Mouse (Mus musculus) T-cell, adult 66 days (primary cell): Measurements from ENCODE around the gene Desi2. TPM values are rescaled to one million over a fixed set of nuclear protein-coding genes. Genes with fewer than 3 reads are reported as not detected.

Experiments
- total RNA-seq, 2 experiments: library from RNA; stranded (reverse); gene quantifications; 3 replicates in 1 of 2; 4 replicates in 1 of 2; pipeline ENCODE4 v1.2.4; 2023

Gene Desi2
- total RNA-seq, result 10 to 100 TPM; 22.5 to 26.4 TPM

DNA sequence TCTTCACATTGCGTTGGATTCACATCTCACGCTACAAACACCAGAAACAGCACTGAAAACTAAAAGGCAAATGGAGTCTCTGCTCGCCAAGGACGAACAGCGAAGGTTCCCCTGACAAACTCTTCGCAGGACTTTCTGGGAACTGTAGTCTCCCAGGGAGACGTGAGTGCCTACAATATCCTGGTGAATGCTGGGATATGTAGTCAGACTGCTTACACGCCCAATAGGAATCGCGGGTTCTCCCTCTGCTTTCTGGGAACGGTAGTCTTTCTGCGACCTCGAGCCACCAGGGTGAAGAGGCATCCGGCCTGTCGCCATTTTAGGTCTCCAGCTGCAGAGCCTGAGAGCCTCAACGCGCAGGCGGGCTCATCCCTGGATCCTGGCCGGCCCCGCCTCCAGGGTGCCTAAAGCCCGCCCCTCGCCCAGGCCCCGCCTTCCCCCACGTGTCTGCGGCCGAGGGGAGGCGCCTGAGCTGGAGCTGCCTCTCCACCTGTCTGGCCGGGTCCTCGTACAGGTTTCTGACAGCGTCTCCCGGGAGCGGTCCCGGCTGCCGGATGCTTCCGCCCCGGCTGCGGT lies at the start of gene Desi2:
Gene Desi2, plus strand, starts transcription at position 202 of the 576 bp plus-strand sequence.

Other genes with a start within 250 kb of the Desi2 start
- gene Catspere2, start 204.0 kb upstream of the Desi2 start, total RNA-seq, result under 1 TPM in 1 of 2 experiments, not detected in 1; 0.18 TPM
- 10 to 100 TPM; 53.8 to 55.0 TPM for gene Cox20, start 131.7 kb downstream of the Desi2 start, total RNA-seq
- gene Hnrnpu, start 150.4 kb downstream of the Desi2 start, total RNA-seq, result 100 to 1,000 TPM; 610 to 624 TPM
- 1 to 10 TPM; 3.0 to 5.2 TPM for gene Efcab2, start 218.7 kb downstream of the Desi2 start, total RNA-seq